Mouse (Mus musculus) erythroid progenitor cell, adult 5-6 weeks (primary cell): ENCODE data around the gene Fhit. TPM values are rescaled to one million over a fixed set of nuclear protein-coding genes. Genes with fewer than 3 reads are reported as not detected.

ENCODE experiments used
- ATAC-seq: replicated peaks from 2 replicates; pipeline ENCODE4 v1.8.0; 2016; ENCODE audit warnings: moderate number of reproducible peaks, mild to moderate bottlenecking, moderate TSS enrichment, inconsistent platforms; ENCODE audit not compliant: poor library complexity, low FRiP score, severe bottlenecking
- total RNA-seq, 2 experiments: library from RNA; stranded (forward) in 1 of 2; stranded (reverse) in 1 of 2; fragments of 150-400 nt in 1 of 2; fragments of 186-747, 209-891 nt in 1 of 2; gene quantifications; 2 replicates each; pipeline versions ENCODE4 v1.2.3 to v1.2.4; 2015 to 2017; ENCODE audit warnings: low replicate concordance in 2 of 2

Gene Fhit
- total RNA-seq, 2 experiments from 2014 or later = not detected

DNA sequence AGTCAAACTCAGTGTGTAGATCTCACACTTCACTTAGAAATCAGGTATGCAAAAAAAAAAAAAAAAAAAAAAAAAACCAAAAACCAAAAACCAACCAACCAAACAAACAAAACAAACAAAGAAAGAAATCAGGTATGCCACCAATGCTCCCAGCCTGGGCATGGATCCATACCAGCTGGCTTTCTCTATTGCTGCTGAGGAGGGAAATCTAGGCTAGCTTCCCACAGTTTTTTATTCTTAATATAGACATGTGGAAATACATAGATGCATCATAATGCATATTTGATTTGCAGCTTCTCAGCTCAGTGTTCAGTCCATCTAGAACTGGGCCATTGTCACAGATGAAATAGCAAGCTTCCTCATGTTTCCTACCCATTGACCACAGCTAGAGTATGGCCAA, 439.3 kb downstream of the Fhit start:
- ATAC-seq = no peak

DNA sequence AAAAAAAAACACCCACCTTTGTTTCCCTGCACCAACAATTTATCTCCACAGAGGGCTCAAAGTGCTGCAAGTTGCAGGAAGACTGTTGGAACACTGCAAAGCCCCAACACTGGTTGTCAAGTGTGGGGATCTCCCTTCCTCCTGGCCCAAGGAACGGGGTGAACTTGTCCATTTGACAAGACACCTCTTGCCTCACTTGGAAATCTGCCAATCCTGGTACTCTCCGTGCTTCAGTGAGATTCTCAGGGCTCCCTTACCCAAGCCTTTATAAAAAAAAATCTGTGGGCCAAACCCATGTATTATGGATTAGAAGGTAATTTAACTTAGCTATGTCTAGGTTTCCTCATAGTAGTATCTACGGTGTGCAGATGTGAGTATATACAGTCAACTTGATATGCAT, 448.9 kb downstream of the Fhit start:
- no peak for ATAC-seq

DNA sequence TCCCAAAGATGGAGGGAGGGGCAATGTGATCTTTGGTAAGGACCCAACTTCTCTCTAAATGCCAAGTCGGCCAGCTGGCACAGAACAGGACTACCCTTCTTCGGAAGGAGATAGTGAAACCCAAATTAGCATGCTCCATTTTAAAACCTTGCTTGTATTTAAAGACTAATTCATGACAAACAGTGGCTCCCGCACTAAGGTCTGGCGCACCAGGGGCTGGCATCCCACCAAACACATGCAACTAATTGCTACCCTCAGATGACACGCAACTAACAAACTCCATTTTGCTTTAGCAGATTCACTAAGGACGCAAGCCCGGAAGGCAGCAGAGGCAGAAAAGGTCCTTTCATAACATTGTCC, 449.3 kb downstream of the Fhit start:
- no peak for ATAC-seq

DNA sequence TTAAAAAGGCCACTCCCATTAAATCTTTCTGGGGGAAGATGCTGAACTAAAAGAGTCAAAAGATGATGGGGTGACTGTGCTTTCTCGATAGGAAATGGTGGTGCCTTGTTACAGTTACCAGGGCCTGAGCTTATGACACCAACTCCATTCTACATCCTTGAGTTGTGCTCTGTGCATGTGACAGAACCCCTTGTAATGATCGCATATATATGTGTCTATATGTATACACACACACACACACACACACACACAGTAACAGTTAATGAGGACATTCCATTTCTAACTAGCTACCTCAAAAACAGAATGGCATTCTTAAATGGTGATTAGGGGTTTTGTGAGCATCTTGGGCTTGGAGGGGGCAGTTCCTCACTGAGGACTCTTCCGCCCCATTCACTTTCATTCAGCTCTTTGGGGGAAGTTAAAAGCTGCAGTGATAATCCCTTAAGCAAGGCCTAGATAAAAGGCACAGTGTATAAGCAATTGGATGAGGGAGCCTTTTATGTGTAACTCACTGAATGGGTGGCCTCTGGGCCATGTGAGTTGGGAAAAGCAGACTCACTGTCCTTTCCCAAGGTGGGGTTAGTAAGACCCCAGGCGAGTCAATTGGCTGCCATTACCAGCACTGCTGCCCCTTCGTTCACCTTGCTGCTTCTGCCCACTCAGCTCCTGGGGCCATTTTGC, 449.9 kb downstream of the Fhit start:
- no peak for ATAC-seq

DNA sequence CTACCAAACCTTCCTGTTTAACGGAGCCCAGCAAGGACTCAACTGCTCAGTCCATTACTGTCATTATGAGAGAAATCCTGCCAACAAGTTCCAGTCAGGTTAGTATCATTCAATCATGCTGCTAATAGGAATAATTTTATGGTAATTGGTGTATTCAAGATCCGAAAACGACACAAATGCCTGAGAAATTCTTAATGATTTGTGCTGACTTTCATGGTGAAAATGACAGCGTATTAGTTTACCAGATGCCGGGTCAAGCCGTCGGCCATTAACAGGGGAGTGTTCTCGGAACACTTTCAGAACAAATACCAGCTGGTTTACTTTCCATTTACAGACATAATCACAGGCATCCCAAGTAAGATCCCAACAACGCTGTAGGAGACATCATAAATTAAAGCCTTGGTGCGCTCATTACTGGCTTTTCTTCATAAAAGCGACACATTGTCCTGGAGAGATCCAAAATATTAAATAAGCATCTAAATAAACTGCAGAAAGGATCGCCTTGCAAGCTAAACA, 451.0 kb downstream of the Fhit start:
- no peak for ATAC-seq

DNA sequence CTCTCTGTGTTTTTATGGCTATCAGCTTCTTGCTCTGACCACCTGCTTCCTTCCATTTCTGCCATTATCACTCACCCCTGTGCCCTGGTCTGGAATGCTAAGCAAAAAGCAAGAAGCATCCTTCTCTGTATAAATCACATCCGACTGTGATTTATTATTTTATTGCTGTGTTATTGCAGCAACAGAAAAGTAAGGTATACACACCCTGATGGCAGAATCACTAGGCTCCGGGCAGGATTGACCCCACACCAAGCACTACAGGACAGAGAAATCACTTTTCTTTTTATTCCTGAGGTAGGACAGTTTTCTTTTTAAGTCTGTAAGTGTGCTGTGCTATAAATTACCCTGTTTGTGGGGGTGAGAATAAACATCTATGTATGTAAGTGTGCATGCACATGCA, 460.1 kb downstream of the Fhit start:
- ATAC-seq = no peak

DNA sequence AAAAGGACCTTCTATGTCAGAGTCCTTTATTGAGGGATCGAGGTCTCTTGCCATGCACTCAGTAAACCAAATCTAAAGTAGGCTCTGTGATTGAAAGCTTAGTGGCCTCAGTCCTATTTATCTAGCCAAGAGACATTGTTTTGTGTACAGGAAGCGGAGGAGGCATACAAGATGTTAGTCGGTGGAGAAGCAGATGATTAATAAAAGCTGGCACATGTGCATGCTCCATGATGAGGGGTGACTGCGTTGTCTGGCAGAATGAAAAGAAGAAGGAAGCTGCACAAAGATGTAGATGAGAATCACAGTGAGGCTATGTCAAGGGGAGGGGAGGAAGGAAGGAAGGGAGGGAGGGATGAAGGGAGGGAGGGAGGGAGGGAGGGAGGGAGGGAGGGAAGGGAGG, 481.8 kb downstream of the Fhit start:
- ATAC-seq = no peak

DNA sequence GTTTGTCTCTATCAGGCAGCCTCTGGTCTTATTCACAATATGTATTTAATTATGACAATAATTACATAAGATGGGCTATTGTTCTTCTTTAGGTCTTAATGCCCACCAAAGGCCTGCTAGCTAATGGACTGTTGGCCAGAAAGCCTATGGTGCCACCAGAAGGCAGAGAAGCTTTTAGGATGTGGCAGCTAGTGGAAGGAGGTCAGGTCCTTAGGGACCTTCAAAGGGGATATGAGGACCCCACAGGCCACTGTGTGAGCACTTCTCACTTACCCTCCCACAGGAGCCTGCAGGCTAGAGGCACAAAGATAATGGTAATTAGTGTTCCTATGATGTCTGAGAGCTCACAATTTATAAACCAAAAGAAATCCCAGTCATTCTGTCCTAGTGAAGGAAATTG, 482.2 kb downstream of the Fhit start:
- no peak for ATAC-seq

DNA sequence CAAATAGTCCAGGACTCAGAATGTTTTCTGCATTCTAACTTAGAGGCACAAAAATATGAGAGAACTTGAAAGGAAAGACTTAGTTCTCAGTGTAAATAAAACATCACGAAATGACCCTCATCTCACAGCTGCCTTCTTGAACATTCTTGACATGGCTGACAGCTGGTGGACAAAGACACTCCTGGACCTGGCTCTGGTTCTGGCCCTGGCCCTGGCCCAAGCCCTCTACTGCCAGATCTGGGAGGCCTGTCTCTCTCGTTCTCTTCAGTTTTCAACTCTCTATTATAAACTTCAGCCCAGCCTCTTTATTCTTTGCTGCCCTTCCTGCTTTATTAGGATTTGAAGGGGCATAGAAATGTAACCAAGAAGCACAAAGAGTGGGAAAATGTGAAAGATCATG, 484.2 kb downstream of the Fhit start:
- ATAC-seq = no peak

DNA sequence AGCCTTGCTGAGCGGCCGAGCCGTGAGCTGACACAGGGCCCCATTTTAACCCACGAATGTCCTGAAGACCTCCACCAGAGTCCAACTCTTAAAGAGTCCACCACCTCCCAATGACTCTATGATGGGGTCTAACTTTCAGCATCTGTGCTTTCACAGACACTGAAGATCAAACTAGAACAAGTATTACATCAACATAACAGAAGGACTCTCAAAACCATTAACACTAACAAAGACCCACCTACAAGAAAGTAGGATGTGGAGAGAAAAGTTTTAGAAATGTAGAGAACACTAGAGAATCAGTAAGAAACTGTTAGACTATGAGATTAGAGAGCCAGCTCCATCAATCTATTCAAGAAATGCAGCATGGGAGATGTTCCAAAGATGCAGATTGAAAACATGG, 501.6 kb downstream of the Fhit start:
- ATAC-seq = no peak

DNA sequence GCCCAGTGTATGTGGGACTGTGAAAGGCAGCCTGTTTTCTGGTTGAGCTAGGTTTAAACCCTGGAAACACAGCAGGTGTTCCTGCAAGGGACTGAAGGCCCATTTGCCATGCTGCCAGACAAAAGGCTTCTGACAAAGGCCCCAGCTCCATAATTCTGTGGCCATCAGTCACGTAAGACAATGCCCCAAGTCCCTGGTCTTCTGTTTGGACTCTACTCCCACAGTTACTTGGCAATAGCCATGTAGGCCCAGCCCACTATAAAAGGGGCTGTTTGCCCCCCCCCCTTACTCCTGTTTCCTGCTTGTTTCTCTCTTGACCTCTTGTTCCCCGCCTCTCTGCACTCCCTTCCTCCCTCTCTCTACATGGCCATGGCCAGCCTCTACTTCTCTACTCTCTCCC, 502.5 kb downstream of the Fhit start:
- ATAC-seq = no peak

DNA sequence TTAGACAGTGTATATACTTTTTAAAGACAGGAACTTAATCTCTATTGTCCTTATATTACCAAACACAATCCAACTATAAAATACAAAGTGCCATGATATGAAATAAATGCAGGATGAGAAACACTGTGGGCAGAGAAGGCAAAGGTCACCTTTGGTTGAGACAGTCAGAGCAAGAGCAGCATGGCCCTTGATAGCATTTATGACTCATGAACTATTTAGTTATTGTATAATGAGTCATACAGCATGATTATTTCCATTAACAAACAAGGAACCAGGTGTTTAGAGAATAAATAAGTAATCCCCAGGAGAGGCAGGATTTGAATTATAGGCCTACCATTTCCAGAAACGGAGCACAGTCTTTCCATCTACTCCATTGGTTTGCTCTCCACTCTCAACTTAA, 503.6 kb downstream of the Fhit start:
- no peak for ATAC-seq

DNA sequence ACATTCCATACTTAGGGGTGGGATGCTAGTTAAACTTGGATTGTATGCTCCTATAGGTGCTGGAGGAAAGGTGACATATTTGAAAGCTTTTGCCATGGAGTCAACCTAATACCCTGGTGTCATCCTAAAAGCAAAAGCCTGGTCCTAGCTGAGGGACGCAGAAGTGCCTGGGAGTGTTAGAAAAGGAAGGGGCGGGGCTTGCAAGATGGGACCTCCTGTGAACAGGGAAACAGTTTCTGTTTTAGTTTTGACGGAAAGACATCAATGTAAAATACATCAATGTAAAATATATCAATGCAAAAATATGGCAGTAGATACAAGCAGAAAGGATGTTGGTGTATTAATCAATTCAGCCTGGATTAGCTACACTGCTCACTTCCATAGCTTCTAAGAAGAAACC, 504.5 kb downstream of the Fhit start:
- ATAC-seq = no peak

DNA sequence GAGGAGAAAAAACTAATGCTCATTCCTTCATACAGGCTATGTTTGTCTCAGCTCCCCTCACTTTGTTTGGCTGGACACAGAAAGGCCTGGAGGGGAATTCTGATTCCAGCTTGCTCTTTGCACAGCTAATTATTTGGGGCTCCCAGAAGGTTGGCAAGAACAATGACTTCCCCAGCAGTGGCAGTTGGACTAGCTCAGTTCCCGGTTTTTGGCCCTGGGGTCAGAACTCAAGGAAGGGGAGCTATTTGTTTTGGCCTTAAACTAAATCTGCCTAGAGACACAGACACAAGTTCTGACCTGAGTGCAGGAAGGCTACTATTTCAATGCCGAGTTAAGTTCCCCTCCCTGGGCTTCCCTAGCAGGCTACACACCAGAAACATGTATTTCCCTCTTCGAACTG, 506.0 kb downstream of the Fhit start:
- ATAC-seq = no peak

DNA sequence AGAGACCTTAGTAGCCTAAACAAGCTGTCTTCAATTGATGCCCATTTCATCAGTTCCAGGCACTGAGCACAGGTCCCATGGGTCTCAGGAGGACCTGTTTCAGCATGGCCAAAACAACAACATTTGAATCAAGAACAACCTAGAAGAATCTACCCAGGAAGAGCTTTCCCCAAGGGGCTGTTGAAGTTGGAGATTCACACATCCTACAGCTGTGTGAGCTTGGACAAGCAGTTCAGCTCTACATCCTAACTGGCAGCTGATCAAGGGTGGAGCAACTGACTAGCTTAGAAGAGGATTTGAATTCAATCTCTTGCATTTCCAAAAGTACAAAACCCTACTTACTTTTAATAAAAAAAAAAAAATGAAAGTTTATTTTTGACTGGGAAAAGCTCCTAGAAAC, 514.0 kb downstream of the Fhit start:
- ATAC-seq = no peak

DNA sequence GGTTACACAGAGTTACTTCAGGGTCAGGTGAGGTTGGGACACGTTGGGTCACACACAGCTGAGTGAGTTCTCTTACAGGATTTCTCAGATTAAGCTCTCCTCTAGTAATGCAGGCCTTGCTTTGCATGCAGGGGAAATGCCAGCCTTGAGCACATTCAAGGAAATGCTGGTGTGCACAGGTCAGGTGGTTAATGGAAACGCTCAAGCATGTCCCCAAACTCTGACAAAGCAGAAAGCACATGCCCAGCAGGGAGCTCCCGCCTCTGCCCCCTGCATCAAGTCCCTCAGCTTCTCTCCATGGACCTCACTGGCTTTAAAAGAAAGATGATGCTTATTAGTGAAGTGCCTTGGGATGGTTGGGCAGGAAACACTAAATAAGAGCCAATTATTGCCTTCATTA, 530.1 kb downstream of the Fhit start:
- ATAC-seq = no peak

DNA sequence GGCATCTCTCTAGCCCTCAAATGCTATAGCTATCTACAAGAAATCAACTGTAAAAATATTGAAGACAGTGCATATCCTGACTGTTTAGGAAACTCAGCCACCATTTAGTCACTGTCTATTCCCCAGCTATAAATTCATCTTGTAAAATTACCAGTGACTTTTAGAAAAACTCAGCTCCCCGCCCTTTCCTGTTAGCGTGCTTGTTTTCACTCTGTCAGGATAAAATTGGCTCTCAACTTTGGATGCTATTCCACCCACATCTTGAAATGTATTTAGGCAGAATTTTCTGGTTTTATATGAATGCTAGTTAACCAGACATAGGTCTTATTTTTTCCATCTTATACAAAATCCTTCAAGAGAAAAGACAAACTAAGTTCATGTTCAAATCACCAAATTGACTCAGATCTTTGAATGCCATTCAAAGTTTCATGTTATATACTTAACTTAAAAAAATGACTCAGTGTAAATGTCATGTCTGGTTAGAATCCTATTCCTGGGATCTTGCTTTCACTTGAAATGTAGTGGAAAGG, 530.9 kb downstream of the Fhit start:
- ATAC-seq = no peak

DNA sequence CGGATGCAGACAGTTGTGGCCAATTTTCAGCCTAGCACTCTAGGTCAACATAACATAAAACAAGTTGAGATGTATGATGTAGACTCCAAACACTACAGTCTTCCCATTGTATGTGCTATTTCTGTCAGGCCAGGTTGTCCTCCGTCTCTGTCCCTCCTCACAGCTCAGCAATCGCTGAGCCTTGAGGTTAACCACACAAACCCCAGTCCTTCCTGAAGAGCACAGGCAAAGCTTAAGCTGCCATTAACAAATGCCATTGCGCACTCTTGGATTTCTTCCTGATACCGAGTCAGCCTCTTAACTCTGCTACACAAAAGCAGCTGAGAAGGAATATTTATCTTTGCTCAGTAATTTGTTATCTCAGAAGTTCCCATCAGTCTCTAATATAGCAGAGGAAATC, 568.4 kb downstream of the Fhit start:
- no peak for ATAC-seq

DNA sequence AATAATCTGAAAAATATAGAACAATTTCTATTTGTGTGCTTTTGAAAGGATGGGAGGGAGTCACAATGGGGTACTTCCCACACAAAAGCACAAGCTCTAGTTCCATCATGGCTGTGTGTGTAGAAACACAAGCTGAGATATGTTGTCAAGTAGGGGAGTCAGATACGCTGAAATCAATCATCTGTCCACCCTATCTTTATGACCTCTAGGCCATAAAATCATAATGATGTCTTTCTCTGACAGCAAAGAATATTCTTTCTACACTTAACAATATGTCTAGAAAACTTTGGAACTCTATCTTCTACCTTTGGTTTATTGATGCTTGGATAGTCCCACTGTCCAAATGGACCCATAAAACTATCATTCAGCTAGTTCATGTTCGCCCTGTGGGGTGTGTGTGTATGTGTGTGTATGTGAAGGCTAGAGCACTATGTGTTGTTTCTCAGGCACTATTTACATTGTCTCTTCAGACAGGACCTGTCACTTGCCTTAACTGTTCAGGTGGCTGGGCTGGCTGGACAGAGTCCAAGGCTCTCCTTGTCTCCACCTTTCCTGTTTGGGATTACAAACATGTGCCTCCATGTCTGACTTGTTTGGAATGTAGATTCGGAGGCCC, 592.8 kb downstream of the Fhit start:
- ATAC-seq = no peak

DNA sequence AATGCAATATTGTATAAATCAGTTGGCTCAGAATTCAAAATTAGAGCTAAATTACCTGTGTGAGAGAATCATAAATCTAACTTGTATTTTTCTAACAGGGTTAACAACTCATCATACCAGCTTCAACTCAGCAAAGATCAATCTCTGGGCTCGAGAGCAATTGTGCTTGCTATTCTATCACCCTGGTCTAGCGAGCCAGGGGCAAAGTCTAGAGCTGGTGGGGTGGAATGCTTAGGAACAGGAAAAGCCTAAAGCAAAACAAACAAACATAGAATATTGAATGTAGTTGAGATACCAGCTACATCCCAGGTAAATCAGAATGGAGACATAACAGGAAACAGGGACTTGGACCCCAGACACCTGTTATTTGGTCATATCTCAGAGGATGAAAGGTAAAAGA, 594.1 kb downstream of the Fhit start:
- no peak for ATAC-seq

DNA sequence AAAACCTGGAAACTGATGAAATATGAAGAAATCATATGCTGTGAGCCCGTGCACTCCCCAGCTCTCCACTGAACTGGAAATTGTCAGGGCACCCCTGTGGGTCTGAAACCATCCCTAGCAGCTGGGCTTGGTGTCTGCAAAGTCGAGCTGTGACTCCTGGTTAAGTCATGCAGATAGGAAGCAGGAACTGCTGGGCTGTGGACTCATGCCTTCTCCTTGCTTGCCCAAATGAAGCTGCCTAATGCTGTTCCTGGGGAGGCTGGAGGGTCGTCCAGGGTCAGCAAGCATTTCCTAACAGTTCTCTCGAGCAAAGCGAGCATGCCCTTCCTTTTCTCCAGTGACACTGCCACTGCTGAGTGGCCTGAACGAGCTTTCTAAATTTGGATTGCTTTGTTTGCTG, 607.1 kb downstream of the Fhit start:
- no peak for ATAC-seq

DNA sequence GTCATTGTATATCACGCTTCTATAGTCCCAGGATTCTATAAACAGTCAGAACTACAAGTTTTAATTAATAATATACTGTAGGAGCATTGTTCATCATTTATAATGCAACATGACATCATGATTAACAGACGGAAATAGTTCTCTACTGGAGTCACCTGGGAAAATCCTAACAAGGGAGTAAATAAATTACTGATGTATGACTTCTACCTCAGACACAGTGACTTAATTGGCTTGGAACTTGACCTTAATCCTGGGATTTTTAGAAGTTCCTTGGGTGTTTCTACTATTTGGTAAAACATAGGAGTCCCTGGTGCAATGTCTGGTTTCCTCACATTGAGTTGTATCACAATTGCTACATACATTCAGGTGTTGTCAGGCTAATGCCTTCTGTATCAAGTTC, 613.2 kb downstream of the Fhit start:
- ATAC-seq = no peak
